ENCODE assay signal across 19 mouse cellular contexts in the genomic region with DNA sequence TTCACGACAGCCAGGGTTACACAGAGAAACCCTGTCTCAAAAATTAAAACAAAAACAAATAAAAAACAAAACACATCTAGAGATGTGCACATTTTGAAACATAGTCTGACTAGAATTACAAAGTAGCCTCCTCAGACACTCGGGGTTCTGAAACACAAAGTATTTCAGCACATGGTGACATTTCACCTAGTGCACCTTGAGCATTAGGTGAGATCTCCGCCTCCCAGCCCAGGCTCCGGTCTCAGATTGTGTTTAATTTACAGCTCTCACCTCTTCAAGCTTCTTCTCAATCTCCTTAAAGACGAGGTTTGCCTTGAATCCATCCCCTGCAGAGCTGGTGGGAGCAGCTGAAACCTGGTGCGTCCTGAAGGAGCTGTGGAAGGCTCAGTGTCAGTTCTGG. TPM values are rescaled to one million over a fixed set of nuclear protein-coding genes. Genes with fewer than 3 reads are reported as not detected.
DNase-seq lines count a peak whose midpoint lies in the region; ATAC-seq lines count a peak whose summit lies in the region.
"Had no signal": no experiment of that assay in that cellular context is flagged by ENCODE, and none has a peak within 500 bp of the region (broad histone marks: within the 10 kb centered on the region; RNA-seq: fewer than 3 reads in every experiment).

No protein-coding gene starts in this region.

- DNase-seq in kidney, adult 9 months, result peak; percentile 66
- no peak for DNase-seq in kidney, adult 18-20 months
- DNase-seq in liver, result no peak
- no peak for DNase-seq in adrenal gland, adult (ENCODE audit: inconsistent age in 2 of 2, low spot score in 1 of 2)
- DNase-seq in T-cell, adult 2 months (ENCODE audit: low spot score), result no peak
- DNase-seq: adrenal gland, postnatal 10 days; cerebellum, adult 18-20 months; cerebellum, postnatal 36 days; gastrocnemius, postnatal 10 days; heart, adult 18-20 months; heart, postnatal 10 days; heart, postnatal 4 days had no signal

- 77% methylated on average over 6 of the region's 6 CpGs for WGBS in liver, embryonic 12.5 days (ENCODE audit: insufficient replicate concordance)
- WGBS in liver, embryonic 15.5 days (ENCODE audit: insufficient replicate concordance), result 74% methylated on average over 6 of the region's 6 CpGs

- H3K9ac ChIP-seq in liver, embryonic 12.5 days, result no peak overlapping the region
- no peak overlapping the region for H3K9ac ChIP-seq in liver, embryonic 15.5 days
- H3K9ac ChIP-seq: embryonic facial prominence, embryonic 13.5 days; forebrain, embryonic 12.5 days; hindbrain, embryonic 12.5 days had no signal

- H3K27me3 ChIP-seq in liver, embryonic 12.5 days (replicated peaks), result no peaks in the 10 kb centered on the region
- no peaks in the 10 kb centered on the region for H3K27me3 ChIP-seq in liver, embryonic 15.5 days
- H3K27me3 ChIP-seq: embryonic facial prominence, embryonic 13.5 days; forebrain, embryonic 12.5 days; hindbrain, embryonic 12.5 days had no signal

- ATAC-seq in liver, embryonic 12.5 days, result no peak
- ATAC-seq in liver, embryonic 15.5 days (ENCODE audit: insufficient read depth), result no peak
- ATAC-seq: forebrain, embryonic 16.5 days had no signal

- H3K4me2 ChIP-seq in liver, embryonic 12.5 days, result no peak overlapping the region
- no peak overlapping the region; the same call in 1 of the 2 replicates for H3K4me2 ChIP-seq in liver, embryonic 15.5 days
- H3K4me2 ChIP-seq: embryonic facial prominence, embryonic 13.5 days; forebrain, embryonic 12.5 days; hindbrain, embryonic 12.5 days had no signal

- peaks cover 81% of the 10 kb centered on the region for H3K36me3 ChIP-seq in liver, embryonic 12.5 days
- peaks cover 69% of the 10 kb centered on the region for H3K36me3 ChIP-seq in liver, embryonic 15.5 days (replicated peaks)

- H3K4me1 ChIP-seq in liver, embryonic 12.5 days, result peaks cover 23% of the 10 kb centered on the region; the same call in 1 of the 2 replicates
- H3K4me1 ChIP-seq in liver, embryonic 15.5 days (replicated peaks), result peaks cover 13% of the 10 kb centered on the region
- H3K4me1 ChIP-seq: embryonic facial prominence, embryonic 13.5 days; hindbrain, embryonic 12.5 days had no signal

- 0 out of 2 replicates have a peak, but pooled peaks cover 4% of the 10 kb centered on the region for H3K9me3 ChIP-seq in liver, embryonic 12.5 days (replicated peaks)
- H3K9me3 ChIP-seq in liver, embryonic 15.5 days (replicated peaks), result no peaks in the 10 kb centered on the region
- H3K9me3 ChIP-seq: forebrain, embryonic 12.5 days; heart, embryonic 10.5 days; hindbrain, embryonic 12.5 days had no signal

- 0 out of 2 replicates have a peak overlapping the region, but pooled peaks have one; percentile 30 for H3K27ac ChIP-seq in liver, embryonic 12.5 days
- H3K27ac ChIP-seq in liver, embryonic 15.5 days (replicated peaks), result 0 out of 2 replicates have a peak overlapping the region, but pooled peaks have one; percentile 53
- H3K27ac ChIP-seq: embryonic facial prominence, embryonic 13.5 days; forebrain, embryonic 12.5 days; heart, embryonic 10.5 days; hindbrain, embryonic 12.5 days had no signal

- no peak overlapping the region for H3K4me3 ChIP-seq in liver, embryonic 12.5 days
- no peak overlapping the region for H3K4me3 ChIP-seq in liver, embryonic 15.5 days (replicated peaks)
- H3K4me3 ChIP-seq: embryonic facial prominence, embryonic 13.5 days; forebrain, embryonic 12.5 days; heart, embryonic 10.5 days; hindbrain, embryonic 12.5 days had no signal

RNA-seq across cellular contexts. Expression of a gene that starts 32.6 kb away (rescaled TPM):
- polyA plus RNA-seq in liver, embryonic 12.5 days (2016; fragmentation: Nextera tagmentation; extraction: Ambion mirVana), result 0.10 and 0.23 TPM in 2 replicates
- polyA plus RNA-seq in liver, embryonic 15.5 days (2015; fragmentation: Nextera tagmentation; extraction: Ambion mirVana), result 0.09 and 0.17 TPM in 2 replicates
